8 mouse cellular contexts compared by ENCODE assay signal in the genomic region with DNA sequence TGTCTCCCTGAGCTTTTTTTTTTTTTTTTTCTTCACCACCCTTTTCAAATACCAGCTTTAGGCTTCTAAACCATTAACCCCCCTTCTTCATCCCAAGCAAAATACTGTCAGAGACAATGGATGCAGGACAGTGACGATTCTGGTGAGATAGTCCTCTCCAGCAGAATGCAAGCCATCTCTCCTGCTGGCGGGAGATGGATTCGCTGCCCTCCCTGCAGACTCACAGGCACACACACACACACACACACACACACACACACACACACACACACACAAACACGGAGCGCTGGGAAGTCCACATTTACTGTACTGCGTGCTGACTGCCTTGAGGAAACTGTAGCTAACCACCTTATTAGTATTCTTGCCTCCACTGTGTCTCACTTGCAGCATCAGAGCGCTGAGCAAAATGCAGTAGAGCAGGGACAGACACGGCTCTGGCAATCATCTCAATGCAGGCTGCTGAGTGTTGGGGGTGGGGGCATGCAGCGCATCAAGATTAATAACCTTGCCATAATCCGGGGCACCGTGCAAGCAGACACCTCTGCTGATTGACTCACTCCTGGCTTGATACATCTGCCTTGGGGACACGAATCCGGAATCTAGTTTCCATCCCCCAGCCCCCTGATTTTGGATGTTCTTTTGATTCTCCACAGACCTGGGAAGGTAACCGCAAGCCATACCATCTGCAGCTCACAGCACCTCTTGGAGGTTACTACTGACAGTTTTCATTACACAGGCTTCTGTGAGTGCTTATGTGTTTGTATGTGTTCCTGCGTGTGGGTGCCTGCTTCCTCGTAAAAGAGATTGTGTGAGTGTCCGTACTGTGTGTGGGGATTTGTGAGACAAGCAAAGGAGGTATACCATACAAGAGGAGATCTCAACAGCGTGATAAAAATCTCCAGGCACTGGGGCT. TPM values are rescaled to one million over a fixed set of nuclear protein-coding genes. Genes with fewer than 3 reads are reported as not detected.
A peak's percentile ranks its signal among the peaks of the same experiment; 100 is the strongest.
DNase-seq lines count a peak whose midpoint lies in the region; ATAC-seq and TF ChIP-seq lines count a peak whose summit lies in the region.

A gene (plus strand): TSS at position 783 of the 913 bp plus-strand sequence.

- ATAC-seq in heart, embryonic 11.5 days (replicated peaks; ENCODE audit: insufficient number of reproducible peaks, low FRiP score, low TSS enrichment) = 0 out of 2 replicates have a peak, but pooled peaks have one; percentile 22
- peak; percentile 94 for ATAC-seq in neural tube, embryonic 13.5 days (ENCODE audit: low read depth)

- H3K4me2 ChIP-seq in heart, embryonic 11.5 days = peak within 1 kb of the TSS; percentile 59
- H3K4me2 ChIP-seq in neural tube, embryonic 13.5 days = peak within 1 kb of the TSS; percentile 70

- no peak within 1 kb of the TSS for H3K27ac ChIP-seq in heart, embryonic 11.5 days (ENCODE audit: low read depth, low read length)
- H3K27ac ChIP-seq in left cerebral cortex, adult 2 months = peak within 1 kb of the TSS; percentile 92
- H3K27ac ChIP-seq in neural tube, embryonic 13.5 days (replicated peaks) = peak within 1 kb of the TSS; percentile 85

- H3K9me3 ChIP-seq in heart, embryonic 11.5 days (replicated peaks; ENCODE audit: control insufficient read depth, low read length) = no peaks in the 10 kb centered on the region
- no peaks in the 10 kb centered on the region for H3K9me3 ChIP-seq in neural tube, embryonic 13.5 days

- peak within 1 kb of the TSS; percentile 32 for H3K4me3 ChIP-seq in heart, embryonic 11.5 days (ENCODE audit: low read depth, low read length)
- H3K4me3 ChIP-seq in left cerebral cortex, adult 2 months = peak within 1 kb of the TSS; percentile 66
- H3K4me3 ChIP-seq in neural tube, embryonic 13.5 days = peak within 1 kb of the TSS; percentile 49

- DNase-seq in heart, adult 8-10 months (ENCODE audit: low spot score) = no peak
- peak; percentile 82 for DNase-seq in cerebellum, adult 9-11 months
- DNase-seq in frontal cortex, adult 2 months (ENCODE audit: extremely low spot score in 1 of 2, low spot score in 1 of 2) = no peak
- peak; percentile 47 to 55 for DNase-seq in left cerebral cortex, adult 2 months (ENCODE audit: extremely low spot score in 1 of 2, low spot score in 2 of 2)
- no peak for DNase-seq in gastrocnemius, postnatal 10 days
- no peak for DNase-seq in spleen, adult 12 weeks (ENCODE audit: low spot score)

- intact Hi-C loops in left cerebral cortex, adult 2 months (cut with DNase I) = loop anchor here (2.0 to 10.0 kb wide), 4 partner anchors 83 to 1847 kb away; no protein-coding TSS in a partner anchor

- no peaks in the 10 kb centered on the region; the same call in 1 of the 2 replicates for H3K4me1 ChIP-seq in heart, embryonic 11.5 days (ENCODE audit: control insufficient read depth, insufficient read depth, low read length)
- peaks cover 16% of the 10 kb centered on the region for H3K4me1 ChIP-seq in neural tube, embryonic 13.5 days (replicated peaks)

- WGBS in heart, embryonic 11.5 days (ENCODE audit: insufficient replicate concordance) = 16% methylated on average over 18 of the region's 18 CpGs
- WGBS in neural tube, embryonic 13.5 days = 3% methylated on average over 18 of the region's 18 CpGs

- H3K9ac ChIP-seq in heart, embryonic 11.5 days (ENCODE audit: low read depth, low read length) = no peak within 1 kb of the TSS
- H3K9ac ChIP-seq in neural tube, embryonic 13.5 days = peak within 1 kb of the TSS; percentile 70

- H3K36me3 ChIP-seq in heart, embryonic 11.5 days (ENCODE audit: control insufficient read depth, insufficient read depth, low read length) = no peaks in the 10 kb centered on the region
- no peaks in the 10 kb centered on the region for H3K36me3 ChIP-seq in neural tube, embryonic 13.5 days

- peak; percentile 1; the same call in 1 of the 2 replicates for TF ChIP-seq CTCF in left cerebral cortex, adult 2 months (IDR thresholded peaks at IDR 0.05)

- no peaks in the 10 kb centered on the region for H3K27me3 ChIP-seq in heart, embryonic 11.5 days (ENCODE audit: control insufficient read depth, insufficient read depth, low read length)
- no peaks in the 10 kb centered on the region for H3K27me3 ChIP-seq in neural tube, embryonic 13.5 days

RNA-seq across cellular contexts. Expression of the gene that starts here (rescaled TPM):
- 0.19 and 0.38 TPM in 2 replicates for polyA plus RNA-seq in heart, embryonic 11.5 days (2014; fragmentation: Nextera tagmentation; extraction: Ambion mirVana)
- under 1 TPM; 0.27 to 0.53 (median 0.37) TPM for total RNA-seq in heart, adult 8-10 months (2022)
- 40.6 and 45.7 TPM in 2 replicates for polyA plus RNA-seq in frontal cortex, adult 2 months (2012; rRNA removed)
- 100 to 1,000 TPM; 125 to 133 TPM for total RNA-seq in left cerebral cortex, adult 2 months (2021)
- 21.7 and 24.2 TPM in 2 replicates for polyA plus RNA-seq in neural tube, embryonic 13.5 days (2015; fragmentation: Nextera tagmentation; extraction: Ambion mirVana)
- 1 to 10 TPM in 1 of 2 experiments, under 1 TPM in 1; 0.93 to 1.3 TPM for total RNA-seq in gastrocnemius, postnatal 10 days (2021)

Comparison
In these comparisons a context has a peak if more than half of its experiments do, and no peak if none do; other contexts are left out.
1. RNA of the gene that starts here (total RNA-seq): 125 to 133 TPM in left cerebral cortex, adult 2 months; 0.93 to 1.3 TPM in gastrocnemius, postnatal 10 days and 0.27 to 0.53 TPM in heart, adult 8-10 months; every median in the first group is over 10 times any median in the second.
2. RNA of the gene that starts here (polyA plus RNA-seq): 40.6 to 45.7 TPM in frontal cortex, adult 2 months and 21.7 to 24.2 TPM in neural tube, embryonic 13.5 days; 0.19 to 0.38 TPM in heart, embryonic 11.5 days; every median in the first group is over 10 times any median in the second.
3. Peak in ATAC-seq, H3K4me3 ChIP-seq and H3K4me2 ChIP-seq in heart, embryonic 11.5 days; RNA of the gene not detected or under 1 TPM.
4. DNase-seq: peak in cerebellum, adult 9-11 months (single experiment) and left cerebral cortex, adult 2 months (2 of 2); none in heart, adult 8-10 months (single experiment), frontal cortex, adult 2 months (0 of 2), gastrocnemius, postnatal 10 days (single experiment) and spleen, adult 12 weeks (single experiment).
5. Peak in every context shown above with its lines, with median percentiles within 50 percentile points of each other: H3K4me3 ChIP-seq.